Comparison of ENCODE assay signal across 12 mouse cellular contexts in the genomic region with DNA sequence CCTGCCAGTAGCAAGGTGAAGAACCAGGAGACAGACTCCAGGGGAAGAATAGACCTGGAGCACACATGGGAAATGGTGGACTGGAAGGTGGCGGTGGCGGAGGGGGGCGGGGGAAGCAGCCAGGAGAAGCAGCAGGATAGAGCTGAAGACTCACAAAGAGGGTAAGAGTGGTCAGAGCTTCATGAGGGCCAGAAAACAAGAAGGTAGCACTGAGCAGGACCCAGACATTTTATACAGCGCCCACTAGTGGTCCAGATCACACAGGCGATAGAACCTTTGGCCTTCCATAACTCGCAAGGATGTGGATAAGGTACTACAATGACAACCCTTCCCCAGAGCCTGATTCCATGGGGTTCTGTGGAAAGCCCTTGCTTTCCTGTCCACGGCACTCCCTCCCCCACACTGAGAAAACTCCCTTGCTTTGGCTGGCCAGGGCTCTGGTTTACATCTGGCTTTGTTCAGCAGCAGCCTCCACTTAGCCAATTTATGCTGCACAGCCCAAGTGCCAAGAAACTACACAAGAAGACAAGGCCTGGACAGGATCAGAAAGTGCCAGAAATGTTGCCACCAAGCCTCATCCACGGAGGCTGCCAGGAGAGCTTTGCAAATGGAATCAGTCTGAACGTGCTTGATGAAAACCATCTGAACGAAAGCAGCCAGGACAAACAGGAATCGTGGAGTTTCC. TPM values are rescaled to one million over a fixed set of nuclear protein-coding genes. Genes with fewer than 3 reads are reported as not detected.
DNase-seq lines count a peak whose midpoint lies in the region; ATAC-seq and TF ChIP-seq lines count a peak whose summit lies in the region.
"Had no signal": no experiment of that assay in that cellular context is flagged by ENCODE, and none has a peak within 500 bp of the region (broad histone marks: within the 10 kb centered on the region; RNA-seq: fewer than 3 reads in every experiment).

No protein-coding gene starts in this region.

- no peaks in the 10 kb centered on the region for H3K79me2 ChIP-seq in heart, adult 2 months (replicated peaks; ENCODE audit: control insufficient read depth, insufficient read depth, low read length)

- intact Hi-C loops in heart, adult 2 months (cut with DNase I) = no loop called here
- intact Hi-C loops in left cerebral cortex, postnatal 10 days (cut with DNase I) = no loop called here

- H3K4me2 ChIP-seq in liver, embryonic 12.5 days = no peak overlapping the region
- H3K4me2 ChIP-seq: hindbrain, embryonic 12.5 days had no signal

- H3K4me3 ChIP-seq in heart, adult 2 months = no peak overlapping the region
- no peak overlapping the region for H3K4me3 ChIP-seq in limb, embryonic 10.5 days
- H3K4me3 ChIP-seq in liver, embryonic 12.5 days = no peak overlapping the region
- H3K4me3 ChIP-seq: hindbrain, embryonic 12.5 days had no signal

- H3K9ac ChIP-seq in heart, adult 2 months (ENCODE audit: low read depth, low read length) = no peak overlapping the region
- H3K9ac ChIP-seq in liver, embryonic 12.5 days = no peak overlapping the region
- H3K9ac ChIP-seq: hindbrain, embryonic 12.5 days had no signal

- TF ChIP-seq EP300 in heart, adult 2 months (IDR thresholded peaks at IDR 0.05; ENCODE audit: insufficient read depth, low read depth, low read length) = no peak

- no peaks in the 10 kb centered on the region for H3K36me3 ChIP-seq in heart, adult 2 months (ENCODE audit: control insufficient read depth, insufficient read depth, low read length)
- no peaks in the 10 kb centered on the region for H3K36me3 ChIP-seq in limb, embryonic 10.5 days
- H3K36me3 ChIP-seq in liver, embryonic 12.5 days = no peaks in the 10 kb centered on the region
- H3K36me3 ChIP-seq: hindbrain, embryonic 12.5 days had no signal

- no peaks in the 10 kb centered on the region for H3K4me1 ChIP-seq in heart, adult 2 months (ENCODE audit: control insufficient read depth, insufficient read depth, low read length)
- H3K4me1 ChIP-seq in limb, embryonic 10.5 days = peaks cover 17% of the 10 kb centered on the region
- H3K4me1 ChIP-seq in liver, embryonic 12.5 days = no peaks in the 10 kb centered on the region

- DNase-seq in A20 (ENCODE audit: low read depth, low spot score) (peak; percentile 20), NIH3T3 (ENCODE audit: low read depth) (peak; percentile 19)
- peak in 1 of 2 experiments; percentile 22 for DNase-seq in heart, adult 2 months
- DNase-seq in limb, embryonic 10.5 days (ENCODE audit: low spot score) = peak; percentile 71
- no peak for DNase-seq in left cerebral cortex, postnatal 10 days (ENCODE audit: extremely low spot score in 1 of 2, low spot score in 2 of 2)
- no peak for DNase-seq in urinary bladder, adult 18-20 months (ENCODE audit: low spot score in 2 of 2)
- DNase-seq in ovary, postnatal 36 days (ENCODE audit: low spot score) = no peak
- DNase-seq: cerebellum, postnatal 14 days; right cerebral cortex, postnatal 25 days had no signal

- peak; percentile 31 for TF ChIP-seq CTCF in heart, adult 2 months (IDR thresholded peaks at IDR 0.05)

- no peak overlapping the region for H3K27ac ChIP-seq in heart, adult 2 months
- peak overlapping the region; percentile 79 for H3K27ac ChIP-seq in limb, embryonic 10.5 days
- no peak overlapping the region for H3K27ac ChIP-seq in liver, embryonic 12.5 days
- H3K27ac ChIP-seq: hindbrain, embryonic 12.5 days had no signal

- no peak for TF ChIP-seq POLR2A in heart, adult 2 months (IDR thresholded peaks at IDR 0.05; ENCODE audit: insufficient read depth, low read depth, low read length)

- WGBS in heart, adult 2 months = 56% methylated on average over 11 of the region's 11 CpGs
- WGBS in limb, embryonic 10.5 days = 57% methylated on average over 11 of the region's 11 CpGs
- 60% methylated on average over 11 of the region's 11 CpGs for WGBS in liver, embryonic 12.5 days (ENCODE audit: insufficient replicate concordance)

- no peaks in the 10 kb centered on the region for H3K27me3 ChIP-seq in heart, adult 2 months (ENCODE audit: control insufficient read depth, insufficient read depth, low read length)
- H3K27me3 ChIP-seq in limb, embryonic 10.5 days (ENCODE audit: low read depth, poor library complexity, severe bottlenecking) = no peaks in the 10 kb centered on the region
- no peaks in the 10 kb centered on the region for H3K27me3 ChIP-seq in liver, embryonic 12.5 days (replicated peaks)
- H3K27me3 ChIP-seq: hindbrain, embryonic 12.5 days had no signal

- no peak for ATAC-seq in liver, embryonic 12.5 days

- no peaks in the 10 kb centered on the region for H3K9me3 ChIP-seq in limb, embryonic 10.5 days (replicated peaks)
- H3K9me3 ChIP-seq in liver, embryonic 12.5 days (replicated peaks) = no peaks in the 10 kb centered on the region
- H3K9me3 ChIP-seq: hindbrain, embryonic 12.5 days had no signal

RNA-seq across cellular contexts. Expression of gene Adamts8, which starts 34.1 kb away (rescaled TPM):
- total RNA-seq in heart, adult 2 months (2021) = 1 to 10 TPM; 2.0 to 3.6 TPM
- 1.5 and 3.3 TPM in 2 replicates for polyA plus RNA-seq in heart, adult 2 months (2012; rRNA removed)
- 0.06 and 0.29 TPM in 2 replicates for polyA plus RNA-seq in limb, embryonic 10.5 days (2016; fragmentation: Nextera tagmentation; extraction: Ambion mirVana)
- total RNA-seq in left cerebral cortex, postnatal 10 days (2021) = 10 to 100 TPM; 11.3 to 12.4 TPM
- polyA plus RNA-seq in liver, embryonic 12.5 days (2016; fragmentation: Nextera tagmentation; extraction: Ambion mirVana) = 0.13 and 0.16 TPM in 2 replicates
- total RNA-seq: megakaryocyte progenitor cell, adult 5-6 weeks had no signal

RNA-seq across cellular contexts. Expression of gene Zbtb44, which starts 54.0 kb away (rescaled TPM):
- 10 to 100 TPM; 30.5 to 30.6 TPM for total RNA-seq in heart, adult 2 months (2021)
- 4.8 and 9.1 TPM in 2 replicates for polyA plus RNA-seq in heart, adult 2 months (2012; rRNA removed)
- 4.8 and 5.6 TPM in 2 replicates for polyA plus RNA-seq in limb, embryonic 10.5 days (2016; fragmentation: Nextera tagmentation; extraction: Ambion mirVana)
- 10 to 100 TPM; 43.6 to 45.7 TPM for total RNA-seq in left cerebral cortex, postnatal 10 days (2021)
- 10.2 and 10.4 TPM in 2 replicates for polyA plus RNA-seq in liver, embryonic 12.5 days (2016; fragmentation: Nextera tagmentation; extraction: Ambion mirVana)

RNA-seq across cellular contexts. Expression of gene Adamts15, which starts 54.2 kb away (rescaled TPM):
- 1 to 10 TPM; 7.6 to 8.5 TPM for total RNA-seq in heart, adult 2 months (2021)
- polyA plus RNA-seq in heart, adult 2 months (2012; rRNA removed) = 6.4 and 10.5 TPM in 2 replicates
- polyA plus RNA-seq in limb, embryonic 10.5 days (2016; fragmentation: Nextera tagmentation; extraction: Ambion mirVana) = 4.0 and 8.5 TPM in 2 replicates
- 10 to 100 TPM in 1 of 2 experiments, 1 to 10 TPM in 1; 9.2 to 11.6 TPM for total RNA-seq in left cerebral cortex, postnatal 10 days (2021)
- 0.99 and 1.5 TPM in 2 replicates for polyA plus RNA-seq in liver, embryonic 12.5 days (2016; fragmentation: Nextera tagmentation; extraction: Ambion mirVana)

Comparison
In these comparisons a context has a peak if more than half of its experiments do, and no peak if none do; other contexts are left out.
1. DNase-seq: peak in A20 (single experiment), NIH3T3 (single experiment) and limb, embryonic 10.5 days (single experiment); none in left cerebral cortex, postnatal 10 days (0 of 2), urinary bladder, adult 18-20 months (0 of 2) and ovary, postnatal 36 days (single experiment).